Mouse (Mus musculus): ENCODE data around the gene Dhfr. TPM values are rescaled to one million over a fixed set of nuclear protein-coding genes. Genes with fewer than 3 reads are reported as not detected.

Dhfr gene
- total and polyA plus RNA-seq, 2 experiments from 2014 or later: 4.1 to 4.4 TPM

- DNase-seq (ENCODE audit: low spot score) (no peak), ATAC-seq (ENCODE audit: insufficient read depth, low read depth) (no peak)
- no peaks in the 10 kb centered on the region for H3K27me3 ChIP-seq (ENCODE audit: control insufficient read depth, insufficient read depth, low read length)
- no peak overlapping the region for H3K4me2 ChIP-seq (ENCODE audit: low read depth, low read length)
- WGBS: 82% methylated on average over 3 of the region's 3 CpGs
- H3K4me1 ChIP-seq (ENCODE audit: control insufficient read depth, insufficient read depth): no peaks in the 10 kb centered on the region
- H3K4me3 ChIP-seq (ENCODE audit: low read depth, low read length): no peak overlapping the region
- no peak overlapping the region for H3K27ac ChIP-seq (ENCODE audit: low read depth)
- H3K9me3 ChIP-seq (replicated peaks; ENCODE audit: control insufficient read depth, low read length): no peaks in the 10 kb centered on the region
- H3K36me3 ChIP-seq (replicated peaks; ENCODE audit: control insufficient read depth, insufficient read depth, low read length): no peaks in the 10 kb centered on the region
- no peak overlapping the region for H3K9ac ChIP-seq (replicated peaks; ENCODE audit: low read depth, low read length)
- no peak for TF ChIP-seq CTCF (IDR thresholded peaks at IDR 0.05; ENCODE audit: low read depth)
- TF ChIP-seq EP300 (IDR thresholded peaks at IDR 0.05; ENCODE audit: low read depth): no peak
These were observed 32.8 kb downstream of the Dhfr start for GRCm38 (mm10) chr13:92387367-92387766.

GRCm38 (mm10) chr13:92393047-92393661 is 38.6 kb downstream of the Dhfr start:
- DNase-seq (ENCODE audit: low spot score) (no peak), ATAC-seq (ENCODE audit: insufficient read depth, low read depth) (no peak)
- Histone ChIP-seq H3K4me3 (ENCODE audit: low read depth, low read length) (no peak overlapping the region), H3K9ac (replicated peaks; ENCODE audit: low read depth, low read length) (no peak overlapping the region), H3K36me3 (replicated peaks; ENCODE audit: control insufficient read depth, insufficient read depth, low read length) (no peaks in the 10 kb centered on the region), H3K4me2 (ENCODE audit: low read depth, low read length) (no peak overlapping the region), H3K9me3 (replicated peaks; ENCODE audit: control insufficient read depth, low read length) (no peaks in the 10 kb centered on the region), H3K27ac (ENCODE audit: low read depth) (no peak overlapping the region), H3K27me3 (ENCODE audit: control insufficient read depth, insufficient read depth, low read length) (no peaks in the 10 kb centered on the region), H3K4me1 (ENCODE audit: control insufficient read depth, insufficient read depth) (no peaks in the 10 kb centered on the region)
- WGBS: 71% methylated on average over 12 of the region's 12 CpGs
- TF ChIP-seq CTCF (IDR thresholded peaks at IDR 0.05; ENCODE audit: low read depth) (no peak), EP300 (IDR thresholded peaks at IDR 0.05; ENCODE audit: low read depth) (no peak)

GRCm38 (mm10) chr13:92398491-92399384 is 44.2 kb downstream of the Dhfr start:
- ATAC-seq (ENCODE audit: insufficient read depth, low read depth) (no peak), DNase-seq (ENCODE audit: low spot score) (no peak)
- H3K27ac ChIP-seq (ENCODE audit: low read depth): no peak overlapping the region
- H3K36me3 ChIP-seq (replicated peaks; ENCODE audit: control insufficient read depth, insufficient read depth, low read length): no peaks in the 10 kb centered on the region
- 64% methylated on average over 11 of the region's 11 CpGs for WGBS
- H3K27me3 ChIP-seq (ENCODE audit: control insufficient read depth, insufficient read depth, low read length): no peaks in the 10 kb centered on the region
- no peak for TF ChIP-seq CTCF (IDR thresholded peaks at IDR 0.05; ENCODE audit: low read depth)
- no peak for TF ChIP-seq EP300 (IDR thresholded peaks at IDR 0.05; ENCODE audit: low read depth)
- H3K4me3 ChIP-seq (ENCODE audit: low read depth, low read length): no peak overlapping the region
- no peaks in the 10 kb centered on the region for H3K4me1 ChIP-seq (ENCODE audit: control insufficient read depth, insufficient read depth)
- no peak overlapping the region for H3K9ac ChIP-seq (replicated peaks; ENCODE audit: low read depth, low read length)
- H3K4me2 ChIP-seq (ENCODE audit: low read depth, low read length): no peak overlapping the region
- H3K9me3 ChIP-seq (replicated peaks; ENCODE audit: control insufficient read depth, low read length): 0 out of 2 replicates have a peak, but pooled peaks cover under 1% of the 10 kb centered on the region

GRCm38 (mm10) chr13:92402063-92402462 is 47.5 kb downstream of the Dhfr start:
- Histone ChIP-seq H3K27ac (ENCODE audit: low read depth) (no peak overlapping the region), H3K27me3 (ENCODE audit: control insufficient read depth, insufficient read depth, low read length) (no peaks in the 10 kb centered on the region), H3K36me3 (replicated peaks; ENCODE audit: control insufficient read depth, insufficient read depth, low read length) (no peaks in the 10 kb centered on the region), H3K4me2 (ENCODE audit: low read depth, low read length) (no peak overlapping the region), H3K4me1 (ENCODE audit: control insufficient read depth, insufficient read depth) (no peaks in the 10 kb centered on the region), H3K4me3 (ENCODE audit: low read depth, low read length) (no peak overlapping the region), H3K9ac (replicated peaks; ENCODE audit: low read depth, low read length) (no peak overlapping the region), H3K9me3 (replicated peaks; ENCODE audit: control insufficient read depth, low read length) (0 out of 2 replicates have a peak, but pooled peaks cover 5% of the 10 kb centered on the region)
- 12% methylated on average over 2 of the region's 2 CpGs for WGBS
- DNase-seq (ENCODE audit: low spot score) (no peak), ATAC-seq (ENCODE audit: insufficient read depth, low read depth) (no peak)
- TF ChIP-seq EP300 (IDR thresholded peaks at IDR 0.05; ENCODE audit: low read depth) (no peak), CTCF (IDR thresholded peaks at IDR 0.05; ENCODE audit: low read depth) (no peak)

GRCm38 (mm10) chr13:92403496-92403895 is 49.0 kb downstream of the Dhfr start:
- ATAC-seq (ENCODE audit: insufficient read depth, low read depth): no peak
- 63% methylated on average over 3 of the region's 3 CpGs for WGBS
- no peak for TF ChIP-seq EP300 (IDR thresholded peaks at IDR 0.05; ENCODE audit: low read depth)
- no peak for TF ChIP-seq CTCF (IDR thresholded peaks at IDR 0.05; ENCODE audit: low read depth)

More at GRCm38 (mm10) chr13:92403496-92403895, 49.0 kb downstream of the Dhfr start:
- H3K27me3 ChIP-seq (ENCODE audit: control insufficient read depth, insufficient read depth, low read length): no peaks in the 10 kb centered on the region
- no peaks in the 10 kb centered on the region for H3K36me3 ChIP-seq (replicated peaks; ENCODE audit: control insufficient read depth, insufficient read depth, low read length)
- H3K9me3 ChIP-seq (replicated peaks; ENCODE audit: control insufficient read depth, low read length): 0 out of 2 replicates have a peak, but pooled peaks cover 5% of the 10 kb centered on the region
- no peak overlapping the region for H3K4me2 ChIP-seq (ENCODE audit: low read depth, low read length)
- no peak overlapping the region for H3K27ac ChIP-seq (ENCODE audit: low read depth)
- H3K4me3 ChIP-seq (ENCODE audit: low read depth, low read length): no peak overlapping the region
- DNase-seq (ENCODE audit: low spot score): no peak
- no peak overlapping the region for H3K9ac ChIP-seq (replicated peaks; ENCODE audit: low read depth, low read length)
- H3K4me1 ChIP-seq (ENCODE audit: control insufficient read depth, insufficient read depth): no peaks in the 10 kb centered on the region
